Mouse (Mus musculus): ENCODE measurements around the gene Atp6v1g3. TPM values are rescaled to one million over a fixed set of nuclear protein-coding genes. Genes with fewer than 3 reads are reported as not detected.

Atp6v1g3 gene
- polyA plus RNA-seq, 1 experiment from 2014 or later, result 6.3 TPM

- no peaks in the 10 kb centered on the region; the same call in 1 of the 2 replicates for H3K27me3 ChIP-seq (ENCODE audit: insufficient read depth, low read length)
- no peak overlapping the region for H3K27ac ChIP-seq (ENCODE audit: low read length)
- no peak overlapping the region for H3K9ac ChIP-seq (replicated peaks; ENCODE audit: low read length)
- H3K4me2 ChIP-seq (replicated peaks; ENCODE audit: low read depth, low read length), result no peak overlapping the region
- no peak overlapping the region for H3K4me3 ChIP-seq (ENCODE audit: low read length)
- no peaks in the 10 kb centered on the region for H3K4me1 ChIP-seq (ENCODE audit: insufficient read depth, low read length)
- no peaks in the 10 kb centered on the region for H3K9me3 ChIP-seq (ENCODE audit: low read length)
- ATAC-seq (ENCODE audit: low FRiP score, low TSS enrichment), result no peak
- 68% methylated on average over 4 of the region's 4 CpGs for WGBS
- no peaks in the 10 kb centered on the region for H3K36me3 ChIP-seq (ENCODE audit: insufficient read depth, low read length)
These were observed 58.1 kb downstream of the Atp6v1g3 start for GRCm38 (mm10) chr1:138331596-138331995.

DNA sequence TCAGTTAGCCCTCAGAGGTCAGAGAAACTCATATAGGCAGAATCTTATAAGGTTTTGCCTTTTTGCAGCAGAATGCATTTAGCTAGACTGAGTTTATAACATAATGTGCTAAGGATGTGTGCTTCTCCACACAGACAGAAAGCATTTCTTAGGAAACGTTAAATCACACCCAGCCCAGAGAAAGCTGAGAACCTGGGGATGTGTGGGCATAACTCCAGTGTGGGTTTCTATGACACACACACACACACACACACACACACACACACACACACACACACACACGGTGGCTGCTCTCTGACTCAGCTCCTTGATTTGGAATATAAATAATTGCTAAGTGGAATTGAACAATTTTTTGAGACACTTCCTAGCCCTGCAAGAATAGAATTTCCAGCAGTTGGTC lies 61.2 kb downstream of the Atp6v1g3 start:
- ATAC-seq (ENCODE audit: low FRiP score, low TSS enrichment), result no peak
- H3K27me3 ChIP-seq (ENCODE audit: insufficient read depth, low read length), result no peaks in the 10 kb centered on the region
- H3K27ac ChIP-seq (ENCODE audit: low read length), result no peak overlapping the region
- H3K9me3 ChIP-seq (ENCODE audit: low read length), result no peaks in the 10 kb centered on the region
- no peak overlapping the region for H3K9ac ChIP-seq (replicated peaks; ENCODE audit: low read length)
- no peaks in the 10 kb centered on the region for H3K4me1 ChIP-seq (ENCODE audit: insufficient read depth, low read length)
- H3K36me3 ChIP-seq (ENCODE audit: insufficient read depth, low read length), result no peaks in the 10 kb centered on the region
- 53% methylated on average over 2 of the region's 2 CpGs for WGBS
- no peak overlapping the region for H3K4me2 ChIP-seq (replicated peaks; ENCODE audit: low read depth, low read length)
- H3K4me3 ChIP-seq (ENCODE audit: low read length), result no peak overlapping the region

GRCm38 (mm10) chr1:138337417-138337816 lies 63.9 kb downstream of the Atp6v1g3 start:
- H3K4me2 ChIP-seq (replicated peaks; ENCODE audit: low read depth, low read length), result no peak overlapping the region
- ATAC-seq (ENCODE audit: low FRiP score, low TSS enrichment), result no peak
- no peak overlapping the region for H3K4me3 ChIP-seq (ENCODE audit: low read length)
- no peaks in the 10 kb centered on the region for H3K36me3 ChIP-seq (ENCODE audit: insufficient read depth, low read length)
- no peak overlapping the region for H3K27ac ChIP-seq (ENCODE audit: low read length)
- no peaks in the 10 kb centered on the region for H3K9me3 ChIP-seq (ENCODE audit: low read length)
- no peaks in the 10 kb centered on the region for H3K27me3 ChIP-seq (ENCODE audit: insufficient read depth, low read length)
- 84% methylated on average over 2 of the region's 2 CpGs for WGBS
- no peak overlapping the region for H3K9ac ChIP-seq (replicated peaks; ENCODE audit: low read length)
- no peaks in the 10 kb centered on the region for H3K4me1 ChIP-seq (ENCODE audit: insufficient read depth, low read length)

Other genes with a start within 250 kb of the Atp6v1g3 start
- 5.0 and 5.6 TPM in 2 replicates for gene Ptprc, start 98.0 kb upstream of the Atp6v1g3 start, polyA plus RNA-seq (2015; fragmentation: Nextera tagmentation; extraction: Ambion mirVana)